Mouse (Mus musculus) embryonic facial prominence, embryonic 11.5 days (tissue): Measurements from ENCODE around the gene Pkn3. TPM values are rescaled to one million over a fixed set of nuclear protein-coding genes. Genes with fewer than 3 reads are reported as not detected.
"Not testable (repeated sequence)": the region's sequence is repeated elsewhere in the genome, so short reads cannot be mapped to it uniquely, and the experiment has no call there.

ENCODE experiments used
- ATAC-seq: fragments of 200-750 bp; cut with Nextera tagmentation; replicated peaks from 2 replicates; pipeline ENCODE4 v1.8.0; 2017; ENCODE audit warnings: low read depth; ENCODE audit not compliant: insufficient number of reproducible peaks, low FRiP score, low TSS enrichment
- DNase-seq: peaks from one replicate; pipeline ENCODE4 v3.0.0-alpha.2; 2015; ENCODE audit warnings: low spot score
- H3K27ac ChIP-seq: fragments of 300-500 bp; sonication (generic); replicated peaks from 2 replicates; pipeline ENCODE4 v1.5.1; 2014; ENCODE audit warnings: mild to moderate bottlenecking, low read depth, low read length, control low read depth
- H3K27me3 ChIP-seq: fragments of 300-500 bp; sonication (generic); 2 replicates; pipeline ENCODE4 v1.6.1; 2014; ENCODE audit warnings: mild to moderate bottlenecking, low read length, moderate library complexity, mixed read lengths; ENCODE audit not compliant: control insufficient read depth, insufficient read depth
- H3K36me3 ChIP-seq: fragments of 300-500 bp; sonication (generic); replicated peaks from 2 replicates; pipeline ENCODE4 v1.6.1; 2014; ENCODE audit warnings: low read depth, mild to moderate bottlenecking, low read length, moderate library complexity, mixed read lengths; ENCODE audit not compliant: control insufficient read depth, insufficient read depth
- H3K4me1 ChIP-seq: fragments of 300-500 bp; sonication (generic); 2 replicates; pipeline ENCODE4 v1.6.1; 2014; ENCODE audit warnings: low read length, mixed read lengths; ENCODE audit not compliant: control insufficient read depth, insufficient read depth
- H3K4me2 ChIP-seq: fragments of 300-500 bp; sonication (generic); 2 replicates; pipeline ENCODE4 v1.6.1; 2014; ENCODE audit warnings: low read depth, mild to moderate bottlenecking, control low read depth, low read length, moderate library complexity
- H3K4me3 ChIP-seq: fragments of 300-500 bp; sonication (generic); 2 replicates; pipeline ENCODE4 v1.5.1; 2014; ENCODE audit warnings: low read depth, low read length, control low read depth
- H3K9ac ChIP-seq: fragments of 300-500 bp; sonication (generic); replicated peaks from 2 replicates; pipeline ENCODE4 v1.6.1; 2014; ENCODE audit warnings: mild to moderate bottlenecking, control low read depth, low read length
- H3K9me3 ChIP-seq: fragments of 300-500 bp; sonication (generic); replicated peaks from 2 replicates; pipeline ENCODE4 v1.6.1; 2016; ENCODE audit warnings: mild to moderate bottlenecking, low read length, inconsistent platforms, mixed read lengths; ENCODE audit not compliant: control insufficient read depth
- WGBS: fragments of 180-500 bp; shearing (Covaris S2); extraction: QIAGEN DNeasy Blood & Tissue Kit; methylation state at CpG from one replicate; pipeline ENCODE4 v1.1.7; 2014; 5-methylcytosine and 5-hydroxymethylcytosine counted together
- polyA plus RNA-seq: library from polyadenylated mRNA; unstranded; fragments of >200 nt; fragmentation: Nextera tagmentation; extraction: Ambion mirVana; gene quantifications from 2 replicates; pipeline ENCODE4 v1.2.1, GENCODE M21; 2014

Gene Pkn3
- polyA plus RNA-seq, 1 experiment from 2014 or later: 8.8 TPM

DNA sequence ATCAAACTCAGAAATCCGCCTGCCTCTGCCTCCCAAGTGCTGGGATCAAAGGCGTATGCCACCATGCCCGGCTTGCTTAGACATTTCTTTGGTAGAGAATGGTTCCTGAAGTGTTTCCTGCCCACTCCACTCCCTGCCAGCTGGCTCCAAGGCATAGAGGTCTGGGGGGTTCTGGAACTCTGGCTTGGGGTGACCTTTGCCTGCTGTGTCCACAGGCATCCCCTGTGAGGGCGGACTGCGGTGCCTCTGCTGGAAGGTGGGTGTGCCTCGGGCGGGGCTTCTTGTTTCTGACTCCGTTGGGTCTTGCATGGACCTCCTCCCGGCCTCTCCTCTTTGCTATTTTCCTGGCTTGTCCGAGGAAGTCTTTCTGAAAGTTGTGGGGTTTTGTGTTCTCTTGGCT lies 59.0 kb downstream of the Pkn3 start:
- Histone ChIP-seq H3K9me3 (no peaks in the 10 kb centered on the region), H3K4me1 (no peaks in the 10 kb centered on the region), H3K27me3 (no peaks in the 10 kb centered on the region), H3K36me3 (peaks cover 6% of the 10 kb centered on the region), H3K27ac (no peak overlapping the region), H3K9ac (no peak overlapping the region), H3K4me2 (no peak overlapping the region), H3K4me3 (no peak overlapping the region)
- ATAC-seq (no peak), DNase-seq (no peak)
- 88% methylated on average over 10 of the region's 10 CpGs for WGBS

DNA sequence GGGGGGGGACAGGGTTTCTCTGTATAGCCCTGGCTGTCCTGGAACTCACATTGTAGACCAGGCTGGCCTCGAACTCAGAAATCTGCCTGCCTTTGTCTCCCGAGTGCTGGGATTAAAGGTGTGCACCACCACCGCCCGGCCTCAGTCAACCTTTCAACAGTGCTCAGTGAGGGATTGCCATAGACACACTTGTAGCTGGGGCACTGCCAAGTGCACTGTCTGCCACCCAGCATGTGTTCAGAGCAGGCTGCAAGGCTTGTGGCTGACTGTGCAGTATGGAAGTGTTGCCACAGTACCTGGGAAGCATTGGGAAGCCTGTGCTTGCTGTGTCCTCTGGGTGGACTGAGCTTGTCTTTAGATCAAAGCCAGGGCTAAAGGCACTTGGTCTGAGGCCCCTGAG lies 62.5 kb downstream of the Pkn3 start:
- H3K9ac ChIP-seq, H3K27ac ChIP-seq, ATAC-seq, DNase-seq, H3K9me3 ChIP-seq, H3K4me1 ChIP-seq, H3K36me3 ChIP-seq, H3K4me3 ChIP-seq, H3K27me3 ChIP-seq, H3K4me2 ChIP-seq: not testable (repeated sequence)
- WGBS: 94% methylated on average over 4 of the region's 4 CpGs

Other genes starting within 250 kb of the Pkn3 start
- 6.1 and 7.5 TPM in 2 replicates for gene Cercam, start 208.5 kb upstream of the Pkn3 start, polyA plus RNA-seq
- 66.4 and 69.8 TPM in 2 replicates for gene Odf2, start 188.5 kb upstream of the Pkn3 start, polyA plus RNA-seq
- gene Gle1, start 142.3 kb upstream of the Pkn3 start, polyA plus RNA-seq: 56.8 and 57.7 TPM in 2 replicates
- 104 and 108 TPM in 2 replicates for gene Sptan1, start 112.1 kb upstream of the Pkn3 start, polyA plus RNA-seq
- gene Wdr34, start 28.8 kb upstream of the Pkn3 start, polyA plus RNA-seq: 29.7 and 29.8 TPM in 2 replicates
- gene Set, start 20.3 kb upstream of the Pkn3 start, polyA plus RNA-seq: 705 and 768 TPM in 2 replicates
- 30.9 and 31.6 TPM in 2 replicates for gene Zdhhc12, start 16.0 kb downstream of the Pkn3 start, polyA plus RNA-seq
- gene Zer1, start 46.9 kb downstream of the Pkn3 start, polyA plus RNA-seq: 5.2 and 5.3 TPM in 2 replicates
- gene Tbc1d13, start 56.1 kb downstream of the Pkn3 start, polyA plus RNA-seq: 11.0 and 14.1 TPM in 2 replicates
- gene Endog, start 93.8 kb downstream of the Pkn3 start, polyA plus RNA-seq: 14.4 and 16.9 TPM in 2 replicates
- 75.4 and 82.5 TPM in 2 replicates for gene Spout1, start 100.8 kb downstream of the Pkn3 start, polyA plus RNA-seq
- 6.7 and 8.1 TPM in 2 replicates for gene Kyat1, start 128.2 kb downstream of the Pkn3 start, polyA plus RNA-seq
- gene Lrrc8a, start 160.0 kb downstream of the Pkn3 start, polyA plus RNA-seq: 50.3 and 50.5 TPM in 2 replicates
- gene Gm28035, start 162.9 kb downstream of the Pkn3 start, polyA plus RNA-seq: 0.13 TPM in 1 of 2 replicates, not detected in the other
- 2.3 and 4.5 TPM in 2 replicates for gene Phyhd1, start 188.5 kb downstream of the Pkn3 start, polyA plus RNA-seq
- not detected in 2 replicates for gene Gm28038, start 203.4 kb downstream of the Pkn3 start, polyA plus RNA-seq
- 21.5 and 26.5 TPM in 2 replicates for gene Dolk, start 208.7 kb downstream of the Pkn3 start, polyA plus RNA-seq
- 54.0 and 58.9 TPM in 2 replicates for gene Nup188, start 208.7 kb downstream of the Pkn3 start, polyA plus RNA-seq